Mouse (Mus musculus): Measurements from ENCODE around the gene Ubqln4.

- TF ChIP-seq CTCF (IDR thresholded peaks at IDR 0.05; ENCODE audit: low read depth) (no peak), EP300 (IDR thresholded peaks at IDR 0.05; ENCODE audit: low read depth) (no peak)
These were observed 25.2 kb downstream of the Ubqln4 start for GRCm38 (mm10) chr3:88578498-88579424.

Measured in liver, embryonic 14.5 days (tissue).